Mouse (Mus musculus): ENCODE results near the gene Sez6l.

DNA sequence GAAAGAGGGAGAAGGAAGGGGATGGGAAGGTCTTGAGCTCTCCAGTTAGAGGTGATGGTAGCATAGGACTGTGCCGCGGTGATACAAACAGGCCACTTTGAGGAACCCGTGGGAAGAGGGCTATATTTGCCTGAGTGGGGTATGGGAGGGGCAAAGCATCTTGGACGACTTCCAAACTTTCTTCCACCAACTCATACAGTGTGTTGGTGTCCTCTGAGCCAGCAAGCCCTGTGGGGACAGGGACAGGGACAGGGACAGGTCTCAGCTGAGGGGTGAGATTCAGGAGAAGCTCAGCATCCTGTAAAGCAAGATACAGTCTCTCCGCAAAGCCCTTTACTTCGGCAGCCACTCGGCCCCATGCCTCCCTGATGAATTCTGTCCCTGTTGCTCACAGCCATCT lies 50.5 kb downstream of the Sez6l start:
- no peak for TF ChIP-seq CTCF (IDR thresholded peaks at IDR 0.05; ENCODE audit: borderline replicate concordance, extremely low read depth, insufficient read depth, insufficient read length)
- no peak for TF ChIP-seq POLR2A (IDR thresholded peaks at IDR 0.05; ENCODE audit: borderline replicate concordance, extremely low read depth, insufficient read depth, insufficient read length, poor library complexity, severe bottlenecking)
